Mouse (Mus musculus) 416B (cell line): ENCODE data around the gene Ubr2.

ENCODE experiments used
- DNase-seq: peaks from one replicate; pipeline ENCODE4 v3.0.0; 2011; ENCODE audit warnings: low read depth

Gene Ubr2

GRCm38 (mm10) chr17:46881728-46882127 lies 128.6 kb downstream of the Ubr2 start:
- no peak for DNase-seq

- DNase-seq: no peak
Observed at GRCm38 (mm10) chr17:46880322-46880721, 130.0 kb downstream of the Ubr2 start.

GRCm38 (mm10) chr17:46879841-46880311 lies 130.5 kb downstream of the Ubr2 start:
- DNase-seq: peak; percentile 97
